Mouse (Mus musculus) midbrain, embryonic 11.5 days (tissue): ENCODE measurements around the gene Krt83. TPM values are rescaled to one million over a fixed set of nuclear protein-coding genes. Genes with fewer than 3 reads are reported as not detected.

Source experiments
- ATAC-seq: fragments of 200-750 bp; cut with Nextera tagmentation; 2 replicates; pipeline ENCODE4 v1.8.0; 2017; ENCODE audit warnings: moderate TSS enrichment, moderate library complexity; ENCODE audit not compliant: low FRiP score
- DNase-seq: peaks from one replicate; pipeline ENCODE4 v3.0.0; 2015; ENCODE audit warnings: low spot score; ENCODE audit errors: missing footprints
- H3K27ac ChIP-seq: fragments of 300-500 bp; sonication (generic); 2 replicates; pipeline ENCODE4 v1.5.1; 2014; ENCODE audit warnings: low read depth, low read length
- H3K27me3 ChIP-seq: fragments of 300-500 bp; sonication (generic); 2 replicates; pipeline ENCODE4 v1.6.1; 2014; ENCODE audit warnings: mild to moderate bottlenecking, low read length, moderate library complexity, mixed read lengths; ENCODE audit not compliant: control insufficient read depth, insufficient read depth
- H3K36me3 ChIP-seq: fragments of 300-500 bp; sonication (generic); 2 replicates; pipeline ENCODE4 v1.6.1; 2014; ENCODE audit warnings: mild to moderate bottlenecking, low read length, moderate library complexity, mixed read lengths; ENCODE audit not compliant: control insufficient read depth, insufficient read depth
- H3K4me1 ChIP-seq: fragments of 300-500 bp; sonication (generic); 2 replicates; pipeline ENCODE4 v1.6.1; 2014; ENCODE audit warnings: low read length; ENCODE audit not compliant: control insufficient read depth, insufficient read depth
- H3K4me2 ChIP-seq: fragments of 300-500 bp; sonication (generic); 2 replicates; pipeline ENCODE4 v1.6.1; 2014; ENCODE audit warnings: mild to moderate bottlenecking, moderate library complexity
- H3K4me3 ChIP-seq: fragments of 300-500 bp; sonication (generic); 2 replicates; pipeline ENCODE4 v1.5.1; 2014; ENCODE audit warnings: low read depth, low read length
- H3K9ac ChIP-seq: fragments of 300-500 bp; sonication (generic); 2 replicates; pipeline ENCODE4 v1.6.1; 2014; ENCODE audit warnings: low read length
- H3K9me3 ChIP-seq: fragments of 300-500 bp; sonication (generic); 2 replicates; pipeline ENCODE4 v1.6.1; 2016; ENCODE audit warnings: low read length; ENCODE audit not compliant: control insufficient read depth
- WGBS: fragments of 180-500 bp; shearing (Covaris S2); extraction: QIAGEN DNeasy Blood & Tissue Kit; methylation state at CpG from one replicate; pipeline ENCODE4 v1.1.7; 2014; 5-methylcytosine and 5-hydroxymethylcytosine counted together
- polyA plus RNA-seq: library from polyadenylated mRNA; unstranded; fragments of >200 nt; fragmentation: Nextera tagmentation; extraction: Ambion mirVana; gene quantifications from 2 replicates; pipeline ENCODE4 v1.2.1, GENCODE M21; 2014

The Krt83 gene
- polyA plus RNA-seq, 1 experiment from 2014 or later, result not detected

DNA sequence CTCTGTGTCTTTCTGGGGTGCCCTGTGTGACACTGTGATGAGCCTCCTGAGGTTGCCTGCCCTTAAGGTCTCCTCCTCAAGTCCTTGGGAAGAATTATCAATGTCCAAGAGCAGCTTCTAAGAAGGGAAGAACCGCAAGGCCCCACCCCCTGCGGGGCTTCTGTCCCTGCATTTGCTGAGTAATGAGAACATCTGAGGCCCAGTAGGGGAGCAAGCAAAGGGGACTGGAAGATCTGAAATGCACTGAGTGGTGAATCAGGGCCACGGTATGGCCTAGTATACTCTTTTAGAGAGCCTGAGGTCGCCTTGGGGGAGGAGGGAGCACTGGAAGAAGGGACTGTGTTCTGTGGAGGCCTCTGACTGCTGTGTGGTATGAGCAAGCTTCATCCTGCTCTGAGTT, 9.3 kb downstream of the Krt83 start:
- no peak for ATAC-seq
- no peak overlapping the region for H3K27ac ChIP-seq
- peaks cover 2% of the 10 kb centered on the region; the same call in 1 of the 2 replicates for H3K27me3 ChIP-seq
- peaks cover 5% of the 10 kb centered on the region for H3K4me1 ChIP-seq
- peak; percentile 53 for DNase-seq
- H3K4me2 ChIP-seq, result no peak overlapping the region
- H3K4me3 ChIP-seq, result no peak overlapping the region
- no peaks in the 10 kb centered on the region for H3K36me3 ChIP-seq
- H3K9me3 ChIP-seq, result no peaks in the 10 kb centered on the region
- no peak overlapping the region for H3K9ac ChIP-seq
- 38% methylated on average over 4 of the region's 4 CpGs for WGBS

DNA sequence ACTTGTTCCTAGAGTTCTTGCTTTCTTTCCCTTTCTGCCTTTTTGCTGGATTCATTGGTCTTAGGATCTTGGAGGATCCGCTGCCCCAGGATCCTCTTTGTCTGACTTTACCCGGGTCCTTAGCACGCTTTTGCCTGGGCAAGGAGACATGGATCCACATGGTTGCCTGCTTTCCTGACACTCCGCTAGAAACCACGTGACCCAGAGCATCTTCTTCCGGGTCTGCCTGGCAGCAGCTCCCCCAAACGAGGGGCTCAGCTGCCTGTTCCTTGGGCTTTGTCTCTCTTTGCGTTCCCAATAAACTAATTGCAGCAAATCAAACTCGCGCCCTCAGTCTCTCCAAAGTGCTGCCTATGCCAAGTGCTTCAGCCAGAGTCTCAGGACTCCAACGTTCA, 11.6 kb downstream of the Krt83 start:
- H3K36me3 ChIP-seq, result no peaks in the 10 kb centered on the region
- peaks cover 5% of the 10 kb centered on the region for H3K4me1 ChIP-seq
- H3K4me3 ChIP-seq, result peak overlapping the region; percentile 28
- DNase-seq (no peak), ATAC-seq (no peak)
- 35% methylated on average over 11 of the region's 11 CpGs for WGBS
- H3K9me3 ChIP-seq, result no peaks in the 10 kb centered on the region
- H3K27ac ChIP-seq, result no peak overlapping the region
- peaks cover 2% of the 10 kb centered on the region; the same call in 1 of the 2 replicates for H3K27me3 ChIP-seq
- peak overlapping the region; percentile 58 for H3K4me2 ChIP-seq
- peak overlapping the region; percentile 54 for H3K9ac ChIP-seq

DNA sequence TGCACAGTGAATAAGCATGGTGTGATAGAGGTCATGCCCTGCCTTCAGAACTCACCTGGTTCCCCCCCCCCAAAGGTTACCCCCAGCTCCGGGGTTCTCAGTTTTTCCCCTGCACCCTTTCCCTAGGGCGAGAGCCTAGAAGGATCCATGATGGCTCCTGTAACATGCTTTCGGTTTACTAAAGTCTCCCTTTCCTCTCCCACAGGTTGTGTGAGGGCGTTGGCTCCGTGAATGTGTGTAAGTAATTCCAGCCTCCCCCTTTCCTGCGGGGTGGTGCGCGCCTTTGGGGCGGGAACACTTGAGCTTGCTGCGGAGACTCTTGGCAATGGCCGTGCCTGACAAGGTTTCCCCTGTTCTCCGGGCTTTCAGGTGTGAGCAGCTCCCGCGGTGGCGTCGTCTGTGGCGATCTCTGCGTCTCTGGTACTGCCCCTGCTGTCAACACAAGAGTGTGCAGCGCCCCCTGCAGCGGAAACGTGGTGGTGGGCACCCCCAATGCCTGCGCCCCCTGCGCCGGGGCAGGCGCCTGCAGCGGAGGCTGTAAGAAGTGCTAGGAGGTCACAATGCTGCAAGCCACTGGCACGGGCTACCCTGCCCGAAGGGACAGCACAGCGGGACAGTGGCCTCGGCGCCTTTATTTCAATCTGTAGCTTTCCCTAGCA, 12.2 kb downstream of the Krt83 start:
- peak; percentile 70 for ATAC-seq
- no peak overlapping the region for H3K27ac ChIP-seq
- WGBS, result 11% methylated on average over 31 of the region's 31 CpGs

DNA sequence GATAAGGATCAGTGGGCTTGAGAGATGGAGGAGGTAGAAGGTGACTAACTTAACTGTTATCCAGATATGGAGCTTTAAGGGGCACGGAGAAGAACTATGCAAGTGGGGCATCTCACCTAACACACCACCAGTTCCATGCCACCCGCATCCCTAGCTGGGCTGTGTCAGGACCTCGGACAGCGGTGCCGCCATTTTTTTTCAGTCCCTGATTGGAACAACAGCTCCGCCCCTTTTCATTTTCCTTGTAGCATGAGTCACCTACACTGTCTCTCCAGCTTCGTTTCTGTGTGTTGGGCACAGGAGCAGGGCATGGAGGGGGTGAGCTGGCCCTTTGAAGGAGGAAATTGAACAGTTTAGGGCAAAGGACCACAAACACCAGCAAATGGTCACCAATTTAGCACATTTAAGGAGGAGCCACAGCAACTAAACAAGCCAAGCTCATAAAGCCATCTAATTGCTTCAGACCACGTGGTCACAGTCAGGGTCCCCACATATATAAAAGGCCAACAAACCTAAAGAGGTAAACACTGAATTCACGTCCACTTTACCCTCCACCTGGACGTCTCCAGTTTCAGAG, 18.3 kb downstream of the Krt83 start, which contains the start of gene Krt86:
Gene Krt86, plus strand, starts transcription at position 527 of the 577 bp plus-strand sequence.
- ATAC-seq (no peak), DNase-seq (peak; percentile 88)
- H3K4me1 ChIP-seq, result no peaks in the 10 kb centered on the region
- no peaks in the 10 kb centered on the region for H3K27me3 ChIP-seq
- no peak within 1 kb of the TSS for H3K27ac ChIP-seq
- 38% methylated on average over 10 of the region's 10 CpGs for WGBS
- no peak within 1 kb of the TSS for H3K4me3 ChIP-seq
- no peaks in the 10 kb centered on the region for H3K36me3 ChIP-seq
- no peak within 1 kb of the TSS for H3K9ac ChIP-seq
- H3K4me2 ChIP-seq, result no peak within 1 kb of the TSS
- no peaks in the 10 kb centered on the region for H3K9me3 ChIP-seq

More for the DNA sequence above, 12.2 kb downstream of the Krt83 start:
- peak overlapping the region; percentile 28 for H3K4me3 ChIP-seq
- peaks cover 2% of the 10 kb centered on the region; the same call in 1 of the 2 replicates for H3K27me3 ChIP-seq
- peaks cover 5% of the 10 kb centered on the region for H3K4me1 ChIP-seq
- H3K4me2 ChIP-seq, result peak overlapping the region; percentile 58
- H3K36me3 ChIP-seq, result no peaks in the 10 kb centered on the region
- peak overlapping the region; percentile 54 for H3K9ac ChIP-seq
- H3K9me3 ChIP-seq, result no peaks in the 10 kb centered on the region
- peak; percentile 96 for DNase-seq

DNA sequence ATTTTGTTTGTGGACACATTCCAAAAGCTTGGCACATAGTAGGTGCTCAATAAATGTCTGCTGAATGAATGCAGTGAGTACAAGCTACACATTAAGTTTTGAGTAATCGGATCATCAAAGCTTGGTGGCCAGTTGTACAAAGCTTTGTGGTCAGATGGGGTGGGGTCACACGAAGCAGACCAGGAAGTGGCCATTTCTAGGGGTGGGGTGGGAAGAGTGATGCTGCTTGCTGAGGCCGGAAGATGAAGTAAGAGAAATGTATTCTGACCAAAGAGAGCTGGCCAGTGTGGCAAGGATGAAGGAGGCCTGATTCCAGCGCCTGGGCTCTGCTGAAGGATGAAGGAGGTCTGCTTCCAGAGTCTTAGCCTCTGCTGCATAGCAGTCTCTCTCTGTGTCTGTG, 22.2 kb downstream of the Krt83 start:
- H3K27me3 ChIP-seq, result no peaks in the 10 kb centered on the region
- no peak overlapping the region for H3K4me2 ChIP-seq

DNA sequence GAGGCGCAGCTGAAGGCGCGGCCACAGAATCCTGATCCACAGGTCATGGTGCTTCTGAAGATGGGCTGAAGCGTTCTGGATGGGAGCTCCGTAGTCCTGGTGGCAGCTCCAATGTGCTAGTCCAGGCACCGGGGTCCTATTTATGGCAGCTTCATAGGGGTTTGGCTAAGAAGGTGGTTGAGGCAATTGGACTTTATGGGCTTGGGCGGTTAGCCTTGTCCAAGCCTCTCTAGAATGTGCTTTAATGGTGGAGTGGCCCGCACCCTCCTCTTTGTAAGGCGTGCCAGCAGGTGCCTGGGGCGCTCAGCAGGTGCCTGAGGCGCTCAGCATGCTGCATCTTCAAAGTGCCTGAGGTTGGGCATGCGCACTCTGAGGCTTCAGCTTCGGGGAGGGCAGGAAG, 27.7 kb downstream of the Krt83 start, which contains the start of gene Krt81:
Gene Krt81, minus strand, starts transcription at position 101 of the 400 bp plus-strand sequence.
- no peak within 1 kb of the TSS for H3K4me3 ChIP-seq
- H3K9me3 ChIP-seq, result no peaks in the 10 kb centered on the region
- DNase-seq (peak; percentile 23), ATAC-seq (no peak)
- no peaks in the 10 kb centered on the region for H3K36me3 ChIP-seq
- no peak within 1 kb of the TSS for H3K27ac ChIP-seq
- H3K9ac ChIP-seq, result no peak within 1 kb of the TSS
- H3K27me3 ChIP-seq, result no peaks in the 10 kb centered on the region
- no peaks in the 10 kb centered on the region for H3K4me1 ChIP-seq
- 84% methylated on average over 13 of the region's 13 CpGs for WGBS
- no peak within 1 kb of the TSS for H3K4me2 ChIP-seq

More for the DNA sequence above, 22.2 kb downstream of the Krt83 start:
- H3K4me1 ChIP-seq, result no peaks in the 10 kb centered on the region
- DNase-seq, result no peak
- no peak overlapping the region for H3K4me3 ChIP-seq
- no peaks in the 10 kb centered on the region for H3K9me3 ChIP-seq
- H3K9ac ChIP-seq, result no peak overlapping the region
- no peaks in the 10 kb centered on the region for H3K36me3 ChIP-seq
- no peak overlapping the region for H3K27ac ChIP-seq
- WGBS, result 83% methylated on average over 4 of the region's 4 CpGs
- ATAC-seq, result no peak

DNA sequence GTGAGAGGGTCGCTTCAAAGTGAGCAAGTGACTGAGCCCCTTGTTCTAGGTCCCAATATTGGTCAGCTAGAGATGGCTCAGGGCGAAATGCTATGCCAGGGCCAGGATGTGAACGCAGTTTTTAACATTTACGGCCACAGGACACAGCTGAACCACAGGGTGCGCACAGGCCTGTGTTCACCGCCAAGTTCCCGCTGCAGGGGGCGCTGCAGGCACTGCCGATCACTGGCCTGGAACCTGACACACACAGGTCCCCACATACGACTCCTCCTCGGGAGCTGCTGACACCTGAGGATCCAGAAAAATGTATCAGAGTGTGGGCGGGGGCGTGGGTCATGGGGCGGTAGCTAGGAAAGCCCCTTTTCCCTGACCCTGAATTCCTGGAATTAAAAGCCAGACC, 32.0 kb downstream of the Krt83 start:
- WGBS, result 83% methylated on average over 14 of the region's 14 CpGs
- no peak for ATAC-seq

DNA sequence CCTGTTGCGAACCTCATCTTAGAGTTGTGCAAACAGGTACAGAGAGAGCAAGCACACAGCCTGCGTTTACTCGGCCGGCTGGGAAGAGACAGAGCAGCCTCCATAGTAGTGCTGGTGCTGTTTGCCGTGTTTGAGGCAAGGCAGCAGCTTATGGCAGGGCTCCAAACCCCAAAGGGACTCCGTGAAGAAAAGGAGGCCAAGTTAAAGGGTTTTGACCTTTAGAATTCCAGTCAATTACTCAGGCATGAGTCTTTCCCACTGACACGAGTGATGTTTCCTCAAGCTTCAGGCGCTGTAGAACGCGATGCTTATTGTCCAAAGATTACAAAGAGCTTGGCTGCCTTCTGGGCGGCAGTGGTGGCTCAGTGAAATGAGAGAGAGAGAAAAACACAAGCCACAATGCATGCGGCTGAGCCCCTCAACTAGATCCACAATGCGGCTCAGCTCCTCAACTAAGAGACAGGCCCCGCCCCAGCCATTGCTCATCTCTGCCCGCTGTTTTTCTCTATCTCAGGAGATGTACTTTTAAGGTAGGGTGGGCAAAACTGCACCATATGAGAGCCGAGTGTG, 32.9 kb downstream of the Krt83 start:
- peaks cover 4% of the 10 kb centered on the region; the same call in 1 of the 2 replicates for H3K9me3 ChIP-seq
- H3K36me3 ChIP-seq, result no peaks in the 10 kb centered on the region
- no peak overlapping the region for H3K27ac ChIP-seq
- no peaks in the 10 kb centered on the region for H3K27me3 ChIP-seq
- no peak for ATAC-seq
- no peaks in the 10 kb centered on the region for H3K4me1 ChIP-seq
- 53% methylated on average over 16 of the region's 16 CpGs for WGBS
- DNase-seq, result peak; percentile 84
- H3K9ac ChIP-seq, result 0 out of 2 replicates have a peak overlapping the region, but pooled peaks have one; percentile 4
- H3K4me2 ChIP-seq, result no peak overlapping the region
- no peak overlapping the region for H3K4me3 ChIP-seq

More for the DNA sequence above, 32.0 kb downstream of the Krt83 start:
- Histone ChIP-seq H3K27me3 (no peaks in the 10 kb centered on the region), H3K4me2 (no peak overlapping the region), H3K36me3 (no peaks in the 10 kb centered on the region), H3K4me1 (no peaks in the 10 kb centered on the region), H3K4me3 (no peak overlapping the region), H3K9me3 (peaks cover 4% of the 10 kb centered on the region; the same call in 1 of the 2 replicates), H3K27ac (no peak overlapping the region), H3K9ac (no peak overlapping the region)
- peak; percentile 80 for DNase-seq

DNA sequence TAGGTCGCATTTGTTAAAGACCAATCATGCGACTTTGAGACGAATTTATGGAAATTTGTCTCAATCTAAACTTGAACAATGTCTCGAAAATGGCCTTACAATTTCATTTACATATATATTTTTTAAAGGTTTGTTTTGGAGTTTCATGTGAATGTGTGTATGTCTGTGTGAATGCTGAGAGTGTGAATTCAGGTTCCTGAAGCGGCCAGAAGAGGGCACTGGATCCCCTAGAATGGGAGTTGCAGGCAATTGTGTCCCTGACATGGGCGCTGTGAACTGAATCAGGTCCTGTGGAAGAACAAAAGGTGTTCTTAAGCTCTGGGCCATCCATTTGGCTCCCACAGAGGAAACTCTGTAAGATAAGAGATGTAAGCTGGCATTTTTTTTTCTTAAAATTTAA, 35.4 kb downstream of the Krt83 start:
- no peak overlapping the region for H3K9ac ChIP-seq
- H3K36me3 ChIP-seq, result no peaks in the 10 kb centered on the region
- H3K27ac ChIP-seq, result no peak overlapping the region
- H3K9me3 ChIP-seq, result peaks cover 4% of the 10 kb centered on the region; the same call in 1 of the 2 replicates
- WGBS, result 86% methylated on average over 6 of the region's 6 CpGs
- no peaks in the 10 kb centered on the region for H3K4me1 ChIP-seq
- DNase-seq (peak; percentile 45), ATAC-seq (no peak)
- H3K4me3 ChIP-seq, result no peak overlapping the region
- no peak overlapping the region for H3K4me2 ChIP-seq
- H3K27me3 ChIP-seq, result no peaks in the 10 kb centered on the region
